Mouse (Mus musculus) right cerebral cortex, adult 18-20 months (tissue): ENCODE data around the gene Tkfc.

Experiments used
- DNase-seq: peaks from one replicate; pipeline ENCODE4 v3.0.0; 2022; ENCODE audit warnings: mixed read lengths

The Tkfc gene

GRCm38 (mm10) chr19:10605293-10605900, at the start of gene Tkfc, which contains the start of gene Ddb1:
Gene Tkfc (minus strand): TSS chr19:10605654.
Gene Ddb1 (plus strand): TSS chr19:10605327.
- peak; percentile 99 for DNase-seq

- no peak for DNase-seq
Observed at GRCm38 (mm10) chr19:10648156-10648555, 42.7 kb upstream of the Tkfc start.

GRCm38 (mm10) chr19:10645616-10646015, 40.2 kb upstream of the Tkfc start:
- DNase-seq = no peak

- no peak for DNase-seq
Observed at GRCm38 (mm10) chr19:10640589-10641378, 35.3 kb upstream of the Tkfc start.

GRCm38 (mm10) chr19:10640080-10640479, 34.6 kb upstream of the Tkfc start:
- no peak for DNase-seq

- no peak for DNase-seq
Observed at GRCm38 (mm10) chr19:10637840-10638239, 32.4 kb upstream of the Tkfc start.

- DNase-seq = peak; percentile 72
Observed at GRCm38 (mm10) chr19:10634872-10635318, 29.4 kb upstream of the Tkfc start.

GRCm38 (mm10) chr19:10634106-10634871, 28.8 kb upstream of the Tkfc start, which contains the start of gene Vwce:
Gene Vwce (plus strand): TSS chr19:10634213.
- peak; percentile 37 for DNase-seq

GRCm38 (mm10) chr19:10608573-10609240, 3.3 kb upstream of the Tkfc start:
- DNase-seq = no peak

GRCm38 (mm10) chr19:10605901-10606622, 608 bp upstream of the Tkfc start:
- DNase-seq = no peak

- DNase-seq = no peak
Observed at GRCm38 (mm10) chr19:10604534-10604933, 920 bp downstream of the Tkfc start.

- DNase-seq = no peak
Observed at GRCm38 (mm10) chr19:10603660-10604523, 1.6 kb downstream of the Tkfc start.

- peak; percentile 85 for DNase-seq
Observed at GRCm38 (mm10) chr19:10602787-10603186, 2.7 kb downstream of the Tkfc start.

- DNase-seq = no peak
Observed at GRCm38 (mm10) chr19:10602247-10602769, 3.1 kb downstream of the Tkfc start.

- no peak for DNase-seq
Observed at GRCm38 (mm10) chr19:10599648-10600047, 5.8 kb downstream of the Tkfc start.

GRCm38 (mm10) chr19:10598188-10598587, 7.3 kb downstream of the Tkfc start:
- DNase-seq = no peak

GRCm38 (mm10) chr19:10591659-10592377, 13.6 kb downstream of the Tkfc start:
- DNase-seq = no peak

GRCm38 (mm10) chr19:10590301-10590700, 15.2 kb downstream of the Tkfc start:
- no peak for DNase-seq

GRCm38 (mm10) chr19:10589127-10589857, 16.2 kb downstream of the Tkfc start:
- DNase-seq = no peak
